Mouse (Mus musculus): ENCODE results near the gene Tnfrsf1a. TPM values are rescaled to one million over a fixed set of nuclear protein-coding genes. Genes with fewer than 3 reads are reported as not detected.

Gene Tnfrsf1a
- total RNA-seq, 2 experiments from 2014 or later, result 12.0 to 12.1 TPM

DNA sequence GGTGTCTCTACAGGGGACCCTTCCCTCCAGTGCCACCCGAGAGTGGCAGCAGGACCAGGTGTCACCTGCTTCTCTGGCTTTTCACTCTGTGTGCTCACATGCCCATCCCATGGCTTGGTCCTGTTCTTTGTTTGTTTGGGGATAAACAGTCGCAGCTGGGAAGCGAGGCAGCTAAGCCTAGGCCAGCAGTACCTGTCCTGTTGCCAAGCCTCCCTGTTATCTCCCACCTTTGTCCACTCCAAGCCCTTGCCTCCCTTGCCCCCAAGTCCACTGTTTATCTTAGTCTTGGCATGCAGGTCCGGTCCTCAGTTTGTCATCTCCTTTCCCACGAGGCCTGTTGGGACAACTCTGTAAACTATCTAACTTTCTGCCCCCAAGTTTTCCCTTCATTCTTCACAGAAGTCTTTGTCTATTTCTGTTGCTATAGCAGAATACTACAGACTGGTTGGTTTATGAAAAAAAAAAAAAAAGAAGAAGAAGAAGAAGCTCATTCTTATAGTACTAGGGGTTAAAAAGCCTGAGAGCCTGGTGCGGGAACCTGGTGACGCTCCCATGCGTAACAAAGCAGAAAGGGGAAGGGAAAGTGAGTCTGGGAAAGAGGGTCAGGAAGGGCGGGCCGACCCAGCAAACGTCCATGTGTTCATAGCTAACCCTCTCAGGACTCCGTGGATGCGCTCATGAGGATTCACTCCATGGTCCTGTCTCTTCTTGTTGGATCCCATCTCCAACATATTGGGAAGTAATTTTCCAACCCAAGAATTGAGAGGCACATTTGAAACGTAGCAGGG, 15.9 kb upstream of the Tnfrsf1a start:
- no peak overlapping the region for H3K27ac ChIP-seq
- no peak for TF ChIP-seq CTCF (conservative IDR thresholded peaks at IDR 0.05)
- H3K4me3 ChIP-seq, result no peak overlapping the region
- DNase-seq (ENCODE audit: low spot score in 2 of 2), result no peak

DNA sequence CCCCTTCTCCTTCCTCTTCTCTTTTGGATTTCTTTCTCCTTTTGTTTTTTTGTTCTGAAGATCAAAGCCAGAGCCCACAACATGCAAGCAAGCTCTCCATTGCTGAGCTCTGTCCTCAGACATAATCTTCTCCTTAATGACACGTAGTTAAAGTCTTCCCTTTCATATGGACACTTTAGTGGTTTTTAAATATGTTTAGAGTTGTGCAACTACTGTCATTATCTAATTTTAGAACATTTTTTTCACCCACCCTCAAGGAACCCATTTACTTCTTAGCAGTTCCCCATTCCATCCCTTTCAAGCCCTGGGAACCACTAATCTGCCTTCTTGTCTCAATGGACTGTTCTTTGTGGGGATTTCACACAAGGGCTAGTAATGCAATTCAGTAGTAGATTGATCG, 14.8 kb upstream of the Tnfrsf1a start:
- DNase-seq (ENCODE audit: low spot score in 2 of 2), result no peak
- TF ChIP-seq CTCF (conservative IDR thresholded peaks at IDR 0.05), result no peak
- no peak overlapping the region for H3K4me3 ChIP-seq
- no peak overlapping the region for H3K27ac ChIP-seq

GRCm38 (mm10) chr6:125338791-125339660, 10.1 kb upstream of the Tnfrsf1a start:
- DNase-seq (ENCODE audit: low spot score in 2 of 2), result no peak
- no peak overlapping the region for H3K4me3 ChIP-seq
- H3K27ac ChIP-seq, result no peak overlapping the region
- no peak for TF ChIP-seq CTCF (conservative IDR thresholded peaks at IDR 0.05)

- H3K27ac ChIP-seq, result no peak overlapping the region
- no peak overlapping the region for H3K4me3 ChIP-seq
- no peak for DNase-seq (ENCODE audit: low spot score in 2 of 2)
- TF ChIP-seq CTCF (conservative IDR thresholded peaks at IDR 0.05), result no peak
These were observed 8.9 kb upstream of the Tnfrsf1a start for GRCm38 (mm10) chr6:125340244-125340643.

DNA sequence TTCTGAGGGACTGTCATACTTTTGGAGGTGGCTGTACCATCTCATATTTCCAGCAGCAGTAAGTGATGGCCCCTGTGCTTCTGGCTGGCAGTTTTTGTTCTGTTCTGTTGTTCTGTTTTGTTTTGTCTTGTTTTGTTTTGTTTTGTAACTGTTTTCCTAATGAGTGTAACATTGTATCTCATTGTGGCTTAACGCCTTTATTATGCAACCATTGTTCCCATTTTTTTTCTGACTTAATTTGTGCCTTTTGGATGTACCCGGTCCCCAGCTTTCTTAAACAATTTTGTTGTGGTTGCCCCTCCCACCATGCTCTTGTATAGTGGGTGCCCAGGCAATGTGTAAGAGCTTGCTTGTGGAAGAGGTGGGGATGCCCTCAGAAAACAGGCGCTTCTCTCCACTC, 7.0 kb upstream of the Tnfrsf1a start:
- no peak for DNase-seq (ENCODE audit: low spot score in 2 of 2)
- TF ChIP-seq CTCF (conservative IDR thresholded peaks at IDR 0.05), result no peak
- Histone ChIP-seq H3K27ac (no peak overlapping the region), H3K4me3 (no peak overlapping the region)

GRCm38 (mm10) chr6:125344084-125344483, 5.1 kb upstream of the Tnfrsf1a start:
- no peak for DNase-seq (ENCODE audit: low spot score in 2 of 2)
- Histone ChIP-seq H3K4me3 (no peak overlapping the region), H3K27ac (no peak overlapping the region)
- no peak for TF ChIP-seq CTCF (conservative IDR thresholded peaks at IDR 0.05)

DNA sequence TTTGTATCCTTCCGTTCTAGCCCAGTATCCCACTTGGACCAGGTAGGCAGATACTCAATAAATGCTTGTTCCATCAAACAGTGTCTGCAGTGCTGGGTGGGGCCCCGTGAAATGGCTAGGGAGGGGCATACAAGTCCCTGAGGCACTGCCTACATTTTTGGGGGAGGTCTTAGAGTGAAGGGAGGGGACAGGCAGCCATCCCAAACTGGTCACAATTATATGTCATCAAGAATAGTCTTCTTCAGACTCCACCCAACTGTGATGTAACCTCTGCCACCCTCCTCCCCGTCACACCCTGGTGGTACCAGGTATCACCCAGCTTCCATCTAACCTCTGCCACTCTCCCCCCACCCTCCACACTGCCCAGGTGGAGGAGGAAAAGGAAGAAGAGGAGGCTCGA, 4.3 kb upstream of the Tnfrsf1a start:
- DNase-seq (ENCODE audit: low spot score in 2 of 2), result no peak
- no peak for TF ChIP-seq CTCF (conservative IDR thresholded peaks at IDR 0.05)
- Histone ChIP-seq H3K4me3 (no peak overlapping the region), H3K27ac (no peak overlapping the region)

- H3K27ac ChIP-seq, result no peak overlapping the region
- no peak for DNase-seq (ENCODE audit: low spot score in 2 of 2)
- no peak overlapping the region for H3K4me3 ChIP-seq
- TF ChIP-seq CTCF (conservative IDR thresholded peaks at IDR 0.05), result no peak
These were observed 3.5 kb upstream of the Tnfrsf1a start for GRCm38 (mm10) chr6:125345625-125346024.

- no peak for TF ChIP-seq CTCF (conservative IDR thresholded peaks at IDR 0.05)
- DNase-seq (ENCODE audit: low spot score in 2 of 2), result no peak
- Histone ChIP-seq H3K27ac (no peak overlapping the region), H3K4me3 (no peak overlapping the region)
These were observed 3.1 kb upstream of the Tnfrsf1a start for GRCm38 (mm10) chr6:125346029-125346428.

DNA sequence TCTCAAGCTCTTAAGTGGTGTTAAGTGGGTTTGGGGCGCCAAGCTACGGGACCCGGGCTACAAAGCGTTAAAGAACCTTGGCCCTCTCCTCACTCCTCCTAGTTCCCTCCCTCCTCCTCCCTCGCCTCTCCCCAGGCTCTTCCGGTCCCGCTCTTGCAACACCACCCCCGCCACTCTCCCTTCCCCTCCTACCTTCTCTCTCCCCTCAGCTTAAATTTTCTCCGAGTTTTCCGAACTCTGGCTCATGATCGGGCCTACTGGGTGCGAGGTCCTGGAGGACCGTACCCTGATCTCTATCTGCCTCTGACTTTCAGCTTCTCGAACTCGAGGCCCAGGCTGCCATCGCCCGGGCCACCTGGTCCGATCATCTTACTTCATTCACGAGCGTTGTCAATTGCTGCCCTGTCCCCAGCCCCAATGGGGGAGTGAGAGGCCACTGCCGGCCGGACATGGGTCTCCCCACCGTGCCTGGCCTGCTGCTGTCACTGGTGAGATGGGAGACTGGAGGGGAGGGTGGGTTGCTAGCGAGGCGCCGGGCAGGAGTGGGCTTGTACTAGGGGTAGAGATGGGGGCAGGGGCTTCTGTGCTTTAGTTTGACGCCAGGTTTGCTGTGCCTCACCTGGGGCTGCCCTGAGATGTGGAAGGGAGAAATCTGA, 541 bp downstream of the Tnfrsf1a start:
- TF ChIP-seq CTCF (conservative IDR thresholded peaks at IDR 0.05), result no peak
- no peak for DNase-seq (ENCODE audit: low spot score in 2 of 2)
- Histone ChIP-seq H3K27ac (peak overlapping the region; percentile 83), H3K4me3 (peak overlapping the region; percentile 62)

DNA sequence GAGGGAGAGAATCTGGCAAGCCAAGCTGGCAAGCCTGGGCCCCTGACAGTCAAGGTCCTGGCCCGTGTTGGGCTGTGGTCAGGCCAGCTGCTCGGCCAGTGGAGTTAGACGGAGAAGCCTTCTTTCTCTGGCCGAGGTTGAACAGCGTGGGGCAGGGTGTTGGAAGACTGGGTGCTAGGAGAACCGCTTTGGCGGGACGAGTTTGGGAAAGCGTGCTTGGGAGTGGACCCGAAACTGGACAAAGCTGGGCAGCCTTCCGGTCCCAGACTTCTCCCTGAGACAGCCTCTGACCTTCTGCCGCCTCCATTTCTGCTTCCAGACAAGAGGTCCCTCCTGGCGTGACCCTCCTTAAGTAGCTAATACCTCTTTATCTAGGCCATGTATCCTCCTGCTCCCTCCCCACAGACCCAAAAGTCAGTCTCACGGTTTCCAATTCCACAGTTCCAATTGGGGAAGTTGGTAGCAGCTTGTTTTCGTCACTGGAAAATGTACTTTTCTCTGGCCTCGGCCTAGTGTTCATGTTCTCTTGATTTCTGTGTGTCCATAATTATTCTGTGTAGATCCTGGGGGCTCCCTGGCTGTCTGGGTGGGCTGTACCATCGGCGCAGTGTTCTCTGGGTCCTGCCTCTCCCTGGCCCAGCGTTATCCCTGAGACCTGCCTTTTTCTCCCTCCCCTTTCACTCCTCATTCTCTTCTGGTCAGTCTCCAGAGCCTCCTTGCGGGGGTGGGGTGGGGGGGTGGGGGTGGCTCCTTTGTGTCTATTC, 1.3 kb downstream of the Tnfrsf1a start:
- peak overlapping the region; percentile 62 for H3K4me3 ChIP-seq
- no peak for TF ChIP-seq CTCF (conservative IDR thresholded peaks at IDR 0.05)
- H3K27ac ChIP-seq, result peak overlapping the region; percentile 83

DNA sequence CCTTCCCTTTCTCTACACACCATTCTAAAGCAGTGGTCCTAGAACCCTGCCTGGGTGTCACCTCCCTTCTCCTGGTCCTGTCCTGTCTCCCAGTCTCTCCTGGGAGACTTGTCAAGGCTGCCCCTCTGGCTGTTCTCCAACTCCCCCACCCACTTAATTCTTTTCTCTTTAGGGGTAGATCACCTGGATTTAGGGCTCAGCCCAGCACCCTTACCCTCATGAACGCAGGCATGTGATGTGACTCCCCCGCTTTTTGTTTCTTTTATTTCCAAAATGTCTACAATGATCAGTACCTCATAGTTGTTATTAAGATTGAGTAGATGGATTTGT, 1.8 kb downstream of the Tnfrsf1a start:
- TF ChIP-seq CTCF (conservative IDR thresholded peaks at IDR 0.05), result no peak
- Histone ChIP-seq H3K4me3 (peak overlapping the region; percentile 62; the same call in 1 of the 2 replicates), H3K27ac (no peak overlapping the region; the same call in 1 of the 2 replicates)
- no peak for DNase-seq (ENCODE audit: low spot score in 2 of 2)

More for the DNA sequence above, 1.3 kb downstream of the Tnfrsf1a start:
- DNase-seq (ENCODE audit: low spot score in 2 of 2), result no peak
